Mouse (Mus musculus): Measurements from ENCODE around the gene Nphs1.

Nphs1 gene

GRCm38 (mm10) chr7:30457629-30458330 lies at the start of gene Nphs1, which contains the start of gene Kirrel2:
Gene Nphs1 (plus strand): TSS chr7:30458315.
Gene Kirrel2 (minus strand): TSS chr7:30457690.
- DNase-seq: no peak

GRCm38 (mm10) chr7:30408639-30409038 lies 49.5 kb upstream of the Nphs1 start:
- DNase-seq: no peak

- DNase-seq: no peak
These were observed 48.3 kb upstream of the Nphs1 start for GRCm38 (mm10) chr7:30409789-30410188.

GRCm38 (mm10) chr7:30411023-30411422 lies 47.1 kb upstream of the Nphs1 start:
- no peak for DNase-seq

GRCm38 (mm10) chr7:30412735-30413147 lies 45.4 kb upstream of the Nphs1 start:
- DNase-seq: peak; percentile 30

- DNase-seq: no peak
These were observed 44.5 kb upstream of the Nphs1 start, which contains the start of gene Tyrobp for GRCm38 (mm10) chr7:30413596-30413995. Gene Tyrobp (plus strand): TSS chr7:30413760.

- no peak for DNase-seq
These were observed 40.3 kb upstream of the Nphs1 start for GRCm38 (mm10) chr7:30417856-30418255.

GRCm38 (mm10) chr7:30419561-30420499 lies 38.3 kb upstream of the Nphs1 start, which contains the start of gene Hcst:
Gene Hcst (minus strand): TSS chr7:30419854.
- DNase-seq: peak; percentile 49

- no peak for DNase-seq
These were observed 37.4 kb upstream of the Nphs1 start for GRCm38 (mm10) chr7:30420673-30421072.

GRCm38 (mm10) chr7:30421175-30421889 lies 36.8 kb upstream of the Nphs1 start, which contains the start of gene Nfkbid:
Gene Nfkbid (plus strand): TSS chr7:30421732.
- peak; percentile 79 for DNase-seq

GRCm38 (mm10) chr7:30421890-30422435 lies 36.2 kb upstream of the Nphs1 start:
- peak; percentile 77 for DNase-seq

- DNase-seq: no peak
These were observed 35.6 kb upstream of the Nphs1 start for GRCm38 (mm10) chr7:30422560-30422959.

GRCm38 (mm10) chr7:30423071-30423641 lies 35.0 kb upstream of the Nphs1 start:
- no peak for DNase-seq

- no peak for DNase-seq
These were observed 28.8 kb upstream of the Nphs1 start for GRCm38 (mm10) chr7:30429327-30429726.

- no peak for DNase-seq
These were observed 27.9 kb upstream of the Nphs1 start for GRCm38 (mm10) chr7:30430191-30430590.

- peak; percentile 31 for DNase-seq
These were observed 26.3 kb upstream of the Nphs1 start for GRCm38 (mm10) chr7:30431793-30432192.

- DNase-seq: peak; percentile 57
These were observed 23.9 kb upstream of the Nphs1 start for GRCm38 (mm10) chr7:30434238-30434637.

- DNase-seq: no peak
These were observed 23.4 kb upstream of the Nphs1 start for GRCm38 (mm10) chr7:30434701-30435100.

GRCm38 (mm10) chr7:30435156-30435555 lies 23.0 kb upstream of the Nphs1 start:
- no peak for DNase-seq

GRCm38 (mm10) chr7:30436879-30437278 lies 21.2 kb upstream of the Nphs1 start:
- no peak for DNase-seq

GRCm38 (mm10) chr7:30439734-30440133 lies 18.4 kb upstream of the Nphs1 start:
- DNase-seq: no peak

- peak; percentile 57 for DNase-seq
These were observed 17.4 kb upstream of the Nphs1 start for GRCm38 (mm10) chr7:30440697-30441096.
